Mouse (Mus musculus): Measurements from ENCODE around the gene Ambp. TPM values are rescaled to one million over a fixed set of nuclear protein-coding genes. Genes with fewer than 3 reads are reported as not detected.

Gene Ambp
- polyA plus RNA-seq, 1 experiment: not detected

GRCm38 (mm10) chr4:63166323-63166722, 11.7 kb upstream of the Ambp start:
- TF ChIP-seq GATA1 (IDR thresholded peaks at IDR 0.05; ENCODE audit: borderline replicate concordance, low read length): no peak
- no peak for TF ChIP-seq FLI1 (IDR thresholded peaks at IDR 0.05; ENCODE audit: low read length)
- Histone ChIP-seq H3K27me3 (replicated peaks) (peaks cover 17% of the 10 kb centered on the region), H3K36me3 (replicated peaks; ENCODE audit: low read length) (no peaks in the 10 kb centered on the region), H3K4me3 (replicated peaks) (no peak overlapping the region), H3K9me3 (no peaks in the 10 kb centered on the region), H3K4me1 (no peaks in the 10 kb centered on the region)

DNA sequence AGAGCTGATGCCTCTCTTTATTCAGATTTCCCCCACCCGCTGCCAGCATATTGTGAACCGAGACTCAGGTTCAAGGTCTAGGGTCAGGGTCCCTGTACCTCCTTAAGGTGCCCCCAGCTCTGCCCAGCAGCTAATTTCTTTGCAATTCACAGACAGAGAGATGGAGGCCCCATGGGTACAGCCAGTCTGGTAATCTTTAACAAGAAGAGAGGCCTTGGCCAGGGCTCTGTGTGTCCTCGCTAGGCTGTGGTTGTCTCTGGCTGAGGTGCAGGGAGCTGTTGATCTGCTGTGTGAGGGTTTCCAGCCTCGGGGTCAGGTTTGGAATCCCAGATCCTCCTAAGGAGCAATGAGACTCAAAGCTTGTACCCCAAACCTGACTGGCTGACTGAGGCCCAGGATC, 11.0 kb upstream of the Ambp start:
- Histone ChIP-seq H3K4me3 (replicated peaks) (no peak overlapping the region), H3K27me3 (replicated peaks) (peaks cover 14% of the 10 kb centered on the region), H3K4me1 (no peaks in the 10 kb centered on the region), H3K9me3 (no peaks in the 10 kb centered on the region), H3K36me3 (replicated peaks; ENCODE audit: low read length) (no peaks in the 10 kb centered on the region)
- TF ChIP-seq FLI1 (IDR thresholded peaks at IDR 0.05; ENCODE audit: low read length): no peak
- TF ChIP-seq GATA1 (IDR thresholded peaks at IDR 0.05; ENCODE audit: borderline replicate concordance, low read length): no peak

- Histone ChIP-seq H3K36me3 (replicated peaks; ENCODE audit: low read length) (no peaks in the 10 kb centered on the region), H3K9me3 (no peaks in the 10 kb centered on the region), H3K4me3 (replicated peaks) (no peak overlapping the region), H3K4me1 (no peaks in the 10 kb centered on the region), H3K27me3 (replicated peaks) (peaks cover 15% of the 10 kb centered on the region)
- no peak for TF ChIP-seq GATA1 (IDR thresholded peaks at IDR 0.05; ENCODE audit: borderline replicate concordance, low read length)
- TF ChIP-seq FLI1 (IDR thresholded peaks at IDR 0.05; ENCODE audit: low read length): no peak
Measured at GRCm38 (mm10) chr4:63158961-63159592, 4.5 kb upstream of the Ambp start.

DNA sequence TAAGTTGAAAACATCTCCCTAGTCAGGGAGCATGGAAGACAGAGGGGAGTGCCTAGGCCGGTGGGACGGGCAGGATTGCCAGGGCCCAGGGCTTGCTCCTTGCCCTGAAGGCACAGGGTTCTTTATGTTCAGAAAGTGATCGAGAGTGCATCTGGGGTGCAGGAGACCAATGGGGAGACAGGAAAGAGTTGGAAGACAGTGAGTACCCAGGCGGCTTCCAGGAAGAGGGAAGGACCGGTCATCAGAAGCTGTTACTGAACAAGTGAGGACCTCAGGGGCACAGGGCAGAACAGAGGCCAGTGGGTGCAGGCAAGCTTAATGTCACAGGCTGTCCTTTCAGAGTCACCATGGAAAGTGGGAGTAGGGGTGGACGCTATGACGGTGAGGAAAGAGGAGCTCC, 3.6 kb upstream of the Ambp start:
- no peaks in the 10 kb centered on the region for H3K36me3 ChIP-seq (replicated peaks; ENCODE audit: low read length)
- peaks cover 15% of the 10 kb centered on the region for H3K27me3 ChIP-seq (replicated peaks)
- H3K4me3 ChIP-seq (replicated peaks): no peak overlapping the region
- H3K9me3 ChIP-seq: no peaks in the 10 kb centered on the region
- TF ChIP-seq FLI1 (IDR thresholded peaks at IDR 0.05; ENCODE audit: low read length): no peak
- no peak for TF ChIP-seq GATA1 (IDR thresholded peaks at IDR 0.05; ENCODE audit: borderline replicate concordance, low read length)
- H3K4me1 ChIP-seq: no peaks in the 10 kb centered on the region

- H3K4me1 ChIP-seq: no peaks in the 10 kb centered on the region
- TF ChIP-seq GATA1 (IDR thresholded peaks at IDR 0.05; ENCODE audit: borderline replicate concordance, low read length): no peak
- TF ChIP-seq FLI1 (IDR thresholded peaks at IDR 0.05; ENCODE audit: low read length): no peak
- H3K9me3 ChIP-seq: no peaks in the 10 kb centered on the region
- peaks cover 15% of the 10 kb centered on the region for H3K27me3 ChIP-seq (replicated peaks)
- no peak overlapping the region for H3K4me3 ChIP-seq (replicated peaks)
- H3K36me3 ChIP-seq (replicated peaks; ENCODE audit: low read length): no peaks in the 10 kb centered on the region
Measured at GRCm38 (mm10) chr4:63156726-63157634, 2.4 kb upstream of the Ambp start.

GRCm38 (mm10) chr4:63155596-63155995, 997 bp upstream of the Ambp start:
- Histone ChIP-seq H3K27me3 (replicated peaks) (peaks cover 15% of the 10 kb centered on the region), H3K9me3 (no peaks in the 10 kb centered on the region), H3K4me1 (no peaks in the 10 kb centered on the region), H3K36me3 (replicated peaks; ENCODE audit: low read length) (no peaks in the 10 kb centered on the region), H3K4me3 (replicated peaks) (no peak overlapping the region)
- TF ChIP-seq GATA1 (IDR thresholded peaks at IDR 0.05; ENCODE audit: borderline replicate concordance, low read length) (no peak), FLI1 (IDR thresholded peaks at IDR 0.05; ENCODE audit: low read length) (no peak)

DNA sequence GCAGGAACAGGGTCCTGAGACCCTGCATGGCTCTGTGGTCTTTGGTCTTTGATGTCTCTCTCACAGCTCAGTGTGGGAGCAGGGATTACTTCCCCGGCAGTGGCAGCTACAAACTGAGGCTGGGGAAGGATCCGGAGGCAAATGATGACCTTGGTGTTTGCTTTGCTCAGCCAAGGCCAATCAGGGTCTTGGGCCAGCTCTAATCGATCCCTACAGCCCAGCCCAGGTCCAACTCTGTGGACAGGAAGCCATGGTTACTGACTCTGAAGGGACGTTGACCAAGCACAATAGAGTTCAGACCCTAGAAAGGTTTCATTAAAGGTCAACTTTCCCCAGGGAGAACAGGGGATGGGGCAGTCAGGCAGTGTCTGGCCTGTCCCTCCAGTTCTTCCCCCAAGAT, 571 bp downstream of the Ambp start:
- Histone ChIP-seq H3K36me3 (replicated peaks; ENCODE audit: low read length) (no peaks in the 10 kb centered on the region), H3K4me3 (replicated peaks) (no peak overlapping the region), H3K9me3 (peaks cover 1% of the 10 kb centered on the region), H3K27me3 (replicated peaks) (peaks cover 12% of the 10 kb centered on the region), H3K4me1 (no peaks in the 10 kb centered on the region)
- no peak for TF ChIP-seq FLI1 (IDR thresholded peaks at IDR 0.05; ENCODE audit: low read length)
- TF ChIP-seq GATA1 (IDR thresholded peaks at IDR 0.05; ENCODE audit: borderline replicate concordance, low read length): no peak

DNA sequence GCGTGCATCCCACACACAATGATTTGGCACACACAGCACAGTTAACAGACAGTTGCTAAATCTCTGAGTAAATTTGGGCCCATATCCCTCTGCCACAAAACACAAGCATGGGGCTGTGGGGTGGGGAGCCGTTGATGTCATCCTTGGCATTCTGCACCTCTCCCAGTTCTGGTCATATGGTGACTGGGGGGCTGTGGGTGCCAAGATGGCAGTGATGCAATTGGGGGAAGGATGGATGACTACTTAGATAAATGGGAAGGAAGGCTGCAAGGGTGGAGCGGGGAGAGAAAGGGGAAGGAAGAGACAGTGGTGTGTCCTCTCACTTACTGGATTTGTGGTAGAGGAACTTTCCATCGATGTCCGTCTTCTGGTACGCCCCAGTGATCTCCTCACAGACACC, 3.5 kb downstream of the Ambp start:
- H3K4me3 ChIP-seq (replicated peaks): no peak overlapping the region
- peaks cover 6% of the 10 kb centered on the region for H3K27me3 ChIP-seq (replicated peaks)
- peaks cover 17% of the 10 kb centered on the region for H3K9me3 ChIP-seq
- H3K4me1 ChIP-seq: no peaks in the 10 kb centered on the region
- TF ChIP-seq GATA1 (IDR thresholded peaks at IDR 0.05; ENCODE audit: borderline replicate concordance, low read length) (no peak), FLI1 (IDR thresholded peaks at IDR 0.05; ENCODE audit: low read length) (no peak)
- H3K36me3 ChIP-seq (replicated peaks; ENCODE audit: low read length): no peaks in the 10 kb centered on the region

DNA sequence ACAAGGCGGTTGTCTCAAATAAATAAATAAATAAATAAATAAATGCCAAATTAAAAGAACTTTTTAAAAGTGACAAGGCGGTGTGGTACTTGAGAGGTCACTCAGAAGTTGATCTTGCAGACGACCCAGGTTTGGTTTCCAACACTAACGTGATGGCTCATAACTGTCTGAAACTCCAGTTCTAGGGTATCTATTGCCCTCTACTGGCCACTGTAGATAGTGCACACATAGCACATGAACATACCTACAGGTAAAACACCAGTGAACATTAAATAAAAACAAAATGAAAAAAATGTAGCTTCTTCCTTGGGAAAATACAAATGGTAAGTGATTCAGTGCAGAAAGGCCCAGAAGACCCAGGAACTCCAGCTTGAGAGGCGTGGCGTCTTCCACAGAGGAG, 7.3 kb downstream of the Ambp start:
- H3K4me3 ChIP-seq (replicated peaks): no peak overlapping the region
- H3K4me1 ChIP-seq: no peaks in the 10 kb centered on the region
- H3K36me3 ChIP-seq (replicated peaks; ENCODE audit: low read length): no peaks in the 10 kb centered on the region
- H3K27me3 ChIP-seq (replicated peaks): peaks cover 2% of the 10 kb centered on the region
- TF ChIP-seq FLI1 (IDR thresholded peaks at IDR 0.05; ENCODE audit: low read length) (no peak), GATA1 (IDR thresholded peaks at IDR 0.05; ENCODE audit: borderline replicate concordance, low read length) (no peak)
- H3K9me3 ChIP-seq: peaks cover 35% of the 10 kb centered on the region
